Mouse (Mus musculus) ES-Bruce4 (cell line): ENCODE measurements at regions not wholly inside any gene's neighbourhood (a gene's known extent, or its start where the extent isn't known, plus 50 kb on each side); places are given as distances from the start of the nearest gene placed in this dataset.

ENCODE experiments used
- H3K27ac ChIP-seq: 2 replicates; pipeline ENCODE4 v1.5.1; 2012; ENCODE audit warnings: low read length, inconsistent platforms; ENCODE audit not compliant: insufficient read depth
- H3K27me3 ChIP-seq: 2 replicates; pipeline ENCODE4 v1.6.1; 2012; ENCODE audit warnings: mild to moderate bottlenecking, low read length, inconsistent platforms; ENCODE audit not compliant: control insufficient read depth, poor library complexity, insufficient read depth, severe bottlenecking
- H3K36me3 ChIP-seq: 2 replicates; pipeline ENCODE4 v1.6.1; 2012; ENCODE audit warnings: inconsistent platforms, mild to moderate bottlenecking, low read length, moderate library complexity; ENCODE audit not compliant: control insufficient read depth, poor library complexity, insufficient read depth, severe bottlenecking
- H3K4me1 ChIP-seq: one replicate; pipeline ENCODE4 v1.8.1; 2011; ENCODE audit warnings: low read length; ENCODE audit not compliant: control insufficient read depth, insufficient read depth
- H3K4me3 ChIP-seq: 2 replicates; pipeline ENCODE4 v1.5.1; 2011; ENCODE audit warnings: low read depth, mild to moderate bottlenecking, low read length
- H3K9ac ChIP-seq: 2 replicates; pipeline ENCODE4 v1.6.1; 2012; ENCODE audit warnings: low read depth, mild to moderate bottlenecking, inconsistent platforms; ENCODE audit not compliant: poor library complexity, severe bottlenecking
- H3K9me3 ChIP-seq: replicated peaks from 2 replicates; pipeline ENCODE4 v1.6.1; 2012; ENCODE audit warnings: mild to moderate bottlenecking, low read length, inconsistent platforms; ENCODE audit not compliant: control insufficient read depth, poor library complexity, insufficient read depth, severe bottlenecking
- CTCF ChIP-seq: IDR thresholded peaks from one replicate; pipeline ENCODE4 v1.8.1; 2011; ENCODE audit warnings: low read depth, low read length
- EP300 ChIP-seq: IDR thresholded peaks from 2 replicates; pipeline ENCODE4 v1.6.1; 2011; ENCODE audit warnings: low read depth, low read length; ENCODE audit not compliant: insufficient read depth
- POLR2A ChIP-seq: IDR thresholded peaks from one replicate; pipeline ENCODE4 v1.8.1; 2011; ENCODE audit warnings: low read length; ENCODE audit not compliant: insufficient read depth

GRCm38 (mm10) chr1:67640353-67640752 is 517.5 kb downstream of the Cps1 start:
- no peaks in the 10 kb centered on the region for H3K27me3 ChIP-seq
- no peak overlapping the region for H3K27ac ChIP-seq
- no peak overlapping the region for H3K4me3 ChIP-seq
- no peaks in the 10 kb centered on the region for H3K4me1 ChIP-seq
- peak; percentile 39 for TF ChIP-seq CTCF
- TF ChIP-seq POLR2A = no peak
- no peaks in the 10 kb centered on the region for H3K36me3 ChIP-seq
- no peaks in the 10 kb centered on the region for H3K9me3 ChIP-seq
- no peak overlapping the region for H3K9ac ChIP-seq

- Histone ChIP-seq H3K4me3 (no peak overlapping the region), H3K9me3 (no peaks in the 10 kb centered on the region), H3K27me3 (no peaks in the 10 kb centered on the region), H3K27ac (no peak overlapping the region), H3K4me1 (no peaks in the 10 kb centered on the region), H3K9ac (no peak overlapping the region), H3K36me3 (no peaks in the 10 kb centered on the region)
- TF ChIP-seq CTCF (no peak), POLR2A (no peak), EP300 (no peak)
These were observed 517.9 kb downstream of the Cps1 start for GRCm38 (mm10) chr1:67640766-67641165.

- Histone ChIP-seq H3K4me3 (no peak overlapping the region), H3K27me3 (no peaks in the 10 kb centered on the region), H3K27ac (no peak overlapping the region), H3K9ac (no peak overlapping the region), H3K9me3 (no peaks in the 10 kb centered on the region), H3K4me1 (no peaks in the 10 kb centered on the region), H3K36me3 (no peaks in the 10 kb centered on the region)
- TF ChIP-seq CTCF (no peak), POLR2A (no peak), EP300 (no peak)
These were observed 520.8 kb downstream of the Cps1 start for GRCm38 (mm10) chr1:67643627-67644026.
